Mouse (Mus musculus) ES-E14 (cell line): Measurements from ENCODE around the gene Eif3j1. TPM values are rescaled to one million over a fixed set of nuclear protein-coding genes. Genes with fewer than 3 reads are reported as not detected.
"Not testable (repeated sequence)": the region's sequence is repeated elsewhere in the genome, so short reads cannot be mapped to it uniquely, and the experiment has no call there.

ENCODE experiments used
- DNase-seq: peaks from one replicate; pipeline ENCODE4 v3.0.0-alpha.2; 2013; ENCODE audit warnings: low read depth, low spot score
- H3K27ac ChIP-seq: 2 replicates; pipeline ENCODE4 v1.5.1; 2012; ENCODE audit warnings: low read depth, mild to moderate bottlenecking, low read length, moderate library complexity, mixed read lengths; ENCODE audit not compliant: poor library complexity, insufficient read depth, severe bottlenecking
- H3K36me3 ChIP-seq: 2 replicates; pipeline ENCODE4 v1.6.1; 2012; ENCODE audit warnings: mild to moderate bottlenecking, low read length, moderate library complexity, mixed read lengths; ENCODE audit not compliant: control insufficient read depth, poor library complexity, insufficient read depth, severe bottlenecking
- H3K4me1 ChIP-seq, 2 experiments: fragments of 150-350 bp in 1 of 2; sonication (generic) in 1 of 2; 2 replicates each; pipeline ENCODE4 v1.6.1; 2012; ENCODE audit warnings: low read length in 2 of 2, mild to moderate bottlenecking in 1 of 2, mixed read lengths in 1 of 2; ENCODE audit not compliant: control insufficient read depth in 2 of 2, insufficient read depth in 2 of 2, poor library complexity in 1 of 2
- H3K4me3 ChIP-seq, 2 experiments: fragments of 150-350 bp in 1 of 2; sonication (generic) in 1 of 2; 2 replicates each; pipeline ENCODE4 v1.5.1; 2012; ENCODE audit warnings: low read length in 2 of 2, low read depth in 1 of 2, mild to moderate bottlenecking in 1 of 2, mixed read lengths in 1 of 2; ENCODE audit not compliant: insufficient read depth in 1 of 2, poor library complexity in 1 of 2, severe bottlenecking in 1 of 2
- H3K9ac ChIP-seq: 2 replicates; pipeline ENCODE4 v1.6.1; 2012; ENCODE audit warnings: low read depth, mild to moderate bottlenecking, low read length, mixed read lengths; ENCODE audit not compliant: poor library complexity, insufficient read depth, severe bottlenecking
- H3K9me3 ChIP-seq: fragments of 150-350 bp; sonication (generic); 2 replicates; pipeline ENCODE4 v1.6.1; 2012; ENCODE audit warnings: low read depth, mild to moderate bottlenecking, low read length; ENCODE audit not compliant: control insufficient read depth, insufficient read depth
- CHD2 ChIP-seq: IDR thresholded peaks from 2 replicates; pipeline ENCODE4 v1.6.1; 2014; ENCODE audit warnings: mild to moderate bottlenecking, low read depth, low read length, inconsistent platforms
- HCFC1 ChIP-seq: IDR thresholded peaks from 2 replicates; pipeline ENCODE4 v1.6.1; 2012; ENCODE audit warnings: low read length, inconsistent platforms, borderline replicate concordance; ENCODE audit not compliant: insufficient read depth
- MAFK ChIP-seq: IDR thresholded peaks from 2 replicates; pipeline ENCODE4 v1.6.1; 2014; ENCODE audit warnings: mild to moderate bottlenecking, low read depth, low read length, inconsistent platforms; ENCODE audit not compliant: insufficient read depth
- ZC3H11A ChIP-seq: IDR thresholded peaks from 2 replicates; pipeline ENCODE4 v1.6.1; 2012; ENCODE audit warnings: low read depth, mild to moderate bottlenecking, inconsistent platforms, low read length, borderline replicate concordance
- ZNF384 ChIP-seq: IDR thresholded peaks from 2 replicates; pipeline ENCODE4 v1.6.1; 2012; ENCODE audit warnings: low read depth, low read length, inconsistent platforms
- in situ Hi-C, 2 experiments: fragments of 600-800 bp; cut with MboI; formaldehyde crosslinking; loops; one replicate each; pipeline ENCODE4 v1.15.1; 2025; ENCODE audit warnings: low sequenced_read_pairs in 2 of 2, inconsistent platforms in 1 of 2; ENCODE audit not compliant: unreplicated experiment in 2 of 2
- total RNA-seq: library from RNA; depleted of rRNA; stranded (reverse); fragments of 300-350 nt; gene quantifications from 2 replicates; pipeline ENCODE4 v1.2.3, GENCODE M21; 2012

Eif3j1 gene
- total RNA-seq, 1 experiment, result 15.5 TPM

DNA sequence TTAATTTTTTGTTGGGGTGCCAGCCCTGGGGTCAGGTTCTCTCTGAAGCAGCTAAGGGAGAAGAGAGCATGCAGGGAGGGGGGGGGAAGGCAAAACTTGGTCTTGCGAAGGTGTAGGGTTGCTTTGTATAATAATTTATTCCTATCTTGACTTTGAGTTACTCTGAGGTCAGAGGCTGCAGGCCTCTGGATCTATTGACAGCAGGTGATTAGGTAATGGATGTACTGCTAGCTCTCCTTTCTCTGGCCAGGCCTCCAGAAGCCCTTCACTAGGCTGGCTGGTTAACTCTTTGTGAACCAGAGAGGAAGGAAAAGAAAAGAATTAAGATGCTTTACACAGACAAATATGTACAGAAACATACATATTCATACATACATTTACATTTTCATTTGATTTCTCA, 9.6 kb upstream of the Eif3j1 start:
- no peak for TF ChIP-seq HCFC1
- no peak for TF ChIP-seq MAFK
- TF ChIP-seq ZC3H11A, result no peak
- no peak for TF ChIP-seq ZNF384
- no peak for TF ChIP-seq CHD2
- H3K9me3 ChIP-seq, result no peaks in the 10 kb centered on the region
- H3K4me3 ChIP-seq, result no peak overlapping the region
- H3K36me3 ChIP-seq, result no peaks in the 10 kb centered on the region
- in situ Hi-C loops, result no loop called here
- H3K4me1 ChIP-seq, result no peaks in the 10 kb centered on the region
- DNase-seq, result no peak
- H3K9ac ChIP-seq, result no peak overlapping the region
- H3K27ac ChIP-seq, result no peak overlapping the region

DNA sequence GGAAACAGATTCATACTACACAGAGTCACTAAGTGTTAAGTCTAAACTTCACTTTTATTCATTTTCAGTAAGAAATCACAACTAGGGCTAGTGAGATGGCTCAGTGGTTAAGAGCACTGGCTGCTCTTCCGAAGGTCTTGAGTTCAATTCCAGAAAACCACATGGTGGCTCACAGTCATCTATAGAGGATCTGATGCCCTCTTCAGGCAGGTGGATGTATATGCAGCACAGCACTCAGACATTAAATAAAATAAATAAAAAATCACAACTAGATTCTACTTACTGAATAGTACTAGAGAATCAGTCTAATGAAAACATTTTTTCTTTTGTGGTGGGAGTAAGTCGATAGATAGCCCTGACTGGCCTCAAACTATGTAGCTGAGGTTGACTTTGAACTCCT, 6.1 kb upstream of the Eif3j1 start:
- no peaks in the 10 kb centered on the region for H3K4me1 ChIP-seq
- no peaks in the 10 kb centered on the region for H3K36me3 ChIP-seq
- no peak overlapping the region for H3K9ac ChIP-seq
- no peak for DNase-seq
- H3K9me3 ChIP-seq, result no peaks in the 10 kb centered on the region
- in situ Hi-C loops, result no loop called here
- no peak overlapping the region for H3K4me3 ChIP-seq
- TF ChIP-seq ZNF384 (no peak), MAFK (no peak), ZC3H11A (no peak), HCFC1 (no peak), CHD2 (no peak)
- no peak overlapping the region for H3K27ac ChIP-seq

DNA sequence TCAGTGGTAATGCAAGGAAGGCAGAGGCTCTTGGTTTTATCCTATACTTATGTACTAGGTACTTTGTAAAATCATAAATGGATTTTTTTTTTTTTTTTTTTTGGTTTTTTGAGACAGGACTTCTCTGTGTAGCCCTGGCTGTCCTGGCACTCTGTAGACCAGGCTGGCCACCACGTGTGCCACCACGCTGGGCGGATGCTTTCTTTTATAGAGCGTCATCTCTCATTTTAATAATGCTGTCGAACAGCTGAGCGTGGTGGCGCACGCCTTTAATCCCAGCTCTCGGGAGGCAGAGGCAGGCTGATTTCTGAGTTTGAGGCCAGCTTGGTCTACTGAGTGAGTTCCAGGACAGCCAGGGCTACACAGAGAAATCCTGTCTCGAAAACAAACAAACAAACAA, 1.3 kb upstream of the Eif3j1 start:
- H3K4me1 ChIP-seq, in situ Hi-C loops, DNase-seq, H3K36me3 ChIP-seq, H3K4me3 ChIP-seq, H3K9ac ChIP-seq, H3K9me3 ChIP-seq, H3K27ac ChIP-seq: not testable (repeated sequence)

DNA sequence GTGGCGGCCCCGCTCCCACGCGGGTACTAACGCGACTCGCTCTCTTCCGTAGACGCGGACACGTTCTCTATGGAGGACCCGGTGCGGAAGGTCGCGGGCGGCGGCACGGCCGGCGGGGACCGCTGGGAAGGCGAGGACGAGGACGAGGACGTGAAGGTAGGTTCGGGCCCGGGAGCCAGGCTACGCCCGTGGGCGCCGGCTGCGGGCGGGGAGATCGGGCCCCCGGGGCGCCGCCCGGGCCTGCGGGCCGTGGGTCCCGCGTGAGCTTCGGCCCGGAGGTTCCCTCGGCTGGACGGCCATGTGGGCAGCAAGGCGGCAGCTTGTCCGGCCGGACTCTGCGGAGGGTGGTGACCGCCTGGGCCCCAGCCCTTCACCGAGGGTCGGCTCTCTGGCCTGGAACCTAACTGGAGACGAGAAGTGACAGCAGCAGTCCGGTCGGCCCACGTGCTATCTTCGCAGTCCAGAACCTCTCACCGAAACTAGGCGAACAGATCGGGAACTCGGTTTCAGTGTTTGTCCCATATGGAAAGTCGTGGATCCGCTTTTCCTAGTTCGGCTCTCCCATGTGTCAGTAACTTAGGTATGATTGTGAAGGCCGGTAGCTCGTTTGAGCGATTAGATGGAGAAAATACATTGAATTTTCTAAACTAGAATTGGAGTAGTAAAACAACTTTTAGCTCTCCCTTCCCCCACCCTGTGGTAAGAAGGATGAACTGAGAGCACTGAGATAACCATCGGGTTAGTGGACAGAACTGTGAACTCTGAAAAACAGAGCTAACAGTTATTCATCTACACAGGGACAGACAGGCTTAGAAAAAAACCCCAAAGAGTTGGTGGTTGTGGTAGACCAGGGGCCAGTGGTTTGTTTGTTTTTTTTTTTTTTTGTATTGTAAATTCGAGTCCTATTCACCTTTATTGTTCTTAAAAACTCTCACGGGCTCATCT, 682 bp downstream of the Eif3j1 start:
- DNase-seq, result no peak
- H3K36me3 ChIP-seq, result no peaks in the 10 kb centered on the region; the same call in none of the 2 replicates
- H3K27ac ChIP-seq, result peak overlapping the region; percentile 6

More for the DNA sequence above, 682 bp downstream of the Eif3j1 start:
- H3K9ac ChIP-seq, result peak overlapping the region; percentile 87
- TF ChIP-seq ZNF384 (no peak), HCFC1 (no peak), CHD2 (no peak), MAFK (no peak)
- no peaks in the 10 kb centered on the region for H3K9me3 ChIP-seq
- in situ Hi-C loops, result no loop called here
- H3K4me1 ChIP-seq, result no peaks in the 10 kb centered on the region
- H3K4me3 ChIP-seq, result peak overlapping the region; percentile 94 to 98
